Mouse (Mus musculus) brain, embryonic 14.5 days (tissue): ENCODE measurements around the gene Tnfrsf1b. TPM values are rescaled to one million over a fixed set of nuclear protein-coding genes. Genes with fewer than 3 reads are reported as not detected.

Experiments
- DNase-seq: peaks from one replicate; pipeline ENCODE4 v3.0.0-alpha.2; 2011; ENCODE audit warnings: low read depth
- CTCF ChIP-seq: fragments of 200-500 bp; IDR thresholded peaks from 2 replicates; pipeline ENCODE4 v1.5.1; 2012; ENCODE audit warnings: inconsistent platforms, mild to moderate bottlenecking, moderate library complexity, borderline replicate concordance; ENCODE audit not compliant: insufficient read depth, insufficient read length; ENCODE audit errors: extremely low read depth
- POLR2A ChIP-seq: fragments of 200-500 bp; IDR thresholded peaks from 2 replicates; pipeline ENCODE4 v1.6.1; 2012; ENCODE audit warnings: mild to moderate bottlenecking, inconsistent platforms, borderline replicate concordance; ENCODE audit not compliant: poor library complexity, insufficient read depth, insufficient read length, severe bottlenecking; ENCODE audit errors: extremely low read depth
- polyA plus RNA-seq: library from polyadenylated mRNA; depleted of rRNA; stranded (reverse); fragments of >200 nt; gene quantifications from 2 replicates; pipeline ENCODE4 v1.2.3, GENCODE M21; 2012; rRNA removed

The Tnfrsf1b gene
- polyA plus RNA-seq: 2.2 and 3.4 TPM in 2 replicates

DNA sequence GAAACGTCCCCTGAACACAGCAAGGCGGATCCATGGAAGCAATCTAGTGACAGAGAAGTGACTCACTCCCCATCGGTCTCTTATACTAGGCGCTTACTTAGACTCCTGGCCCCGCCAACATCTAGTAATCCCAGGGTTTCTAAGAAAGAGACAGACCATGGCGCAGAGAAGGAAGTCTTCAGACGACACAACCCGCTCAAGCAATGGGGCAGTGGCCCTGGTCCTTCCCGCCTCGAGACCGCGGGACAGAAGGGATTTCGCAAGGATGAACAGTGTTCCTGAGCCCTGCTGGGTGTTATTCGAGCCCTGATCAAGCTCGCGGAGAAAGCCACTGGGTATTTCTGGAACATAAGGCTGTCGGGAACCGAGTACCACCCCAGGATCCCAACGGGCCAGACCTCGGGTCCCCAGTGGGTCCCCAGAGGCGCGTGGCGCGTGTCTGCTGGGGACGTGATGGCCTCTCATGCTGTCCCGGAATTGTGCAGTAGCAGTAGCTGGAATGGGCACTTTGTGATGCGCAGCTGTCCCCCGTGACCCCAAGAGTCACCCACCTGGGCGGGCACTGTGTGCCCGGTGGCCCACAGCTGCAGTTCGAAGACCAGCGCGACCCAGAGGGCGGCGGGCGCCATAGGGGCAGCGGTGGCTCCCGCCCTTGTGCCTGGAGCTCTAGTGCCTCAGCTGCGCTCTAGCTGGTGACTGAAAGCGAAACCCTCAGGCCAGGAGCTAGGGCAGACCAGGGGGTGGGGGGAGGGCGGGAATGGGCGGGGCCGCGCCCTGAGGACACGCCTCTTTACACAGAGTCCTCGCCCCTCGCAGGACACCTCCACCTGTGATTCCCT is at the start of gene Tnfrsf1b:
TSS of gene Tnfrsf1b (minus strand) at position 698 of the 839 bp plus-strand sequence.
- TF ChIP-seq POLR2A: no peak
- no peak for TF ChIP-seq CTCF

DNA sequence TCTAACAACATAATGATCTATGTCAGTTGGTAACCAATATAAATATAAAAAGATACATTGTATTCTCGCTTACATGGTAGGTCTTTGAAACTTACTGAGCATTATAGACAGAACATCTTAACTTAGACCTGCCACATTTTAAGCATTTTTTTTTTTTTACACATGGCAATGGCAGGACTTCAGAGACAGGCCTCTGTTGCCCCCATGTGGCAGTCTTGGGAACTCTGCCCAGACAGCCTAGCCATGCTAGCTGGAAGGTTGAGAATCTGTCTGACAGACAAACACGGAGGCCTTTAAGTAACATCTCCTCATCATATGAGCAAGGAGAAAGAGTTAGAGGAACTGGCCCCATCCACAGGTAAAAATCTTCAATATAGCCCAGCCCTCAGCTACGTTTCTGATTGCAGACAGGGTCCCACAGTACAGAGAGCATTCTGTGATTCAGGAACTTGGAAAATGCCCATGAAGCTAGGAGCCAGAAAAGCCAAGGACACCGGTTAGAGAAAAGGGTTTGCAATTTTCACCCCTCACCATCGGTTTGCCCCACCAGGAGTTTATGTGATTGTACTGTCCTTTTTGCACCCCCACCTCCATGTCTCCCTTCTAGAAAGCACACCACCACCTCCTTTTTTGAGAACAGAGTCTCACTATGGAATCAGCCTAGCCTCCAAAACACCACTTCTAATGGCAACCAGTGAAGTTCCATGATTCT is 49.1 kb upstream of the Tnfrsf1b start:
- peak; percentile 78 for TF ChIP-seq CTCF
- TF ChIP-seq POLR2A: no peak

More for the DNA sequence above, at the start of gene Tnfrsf1b:
- DNase-seq: peak; percentile 11

DNA sequence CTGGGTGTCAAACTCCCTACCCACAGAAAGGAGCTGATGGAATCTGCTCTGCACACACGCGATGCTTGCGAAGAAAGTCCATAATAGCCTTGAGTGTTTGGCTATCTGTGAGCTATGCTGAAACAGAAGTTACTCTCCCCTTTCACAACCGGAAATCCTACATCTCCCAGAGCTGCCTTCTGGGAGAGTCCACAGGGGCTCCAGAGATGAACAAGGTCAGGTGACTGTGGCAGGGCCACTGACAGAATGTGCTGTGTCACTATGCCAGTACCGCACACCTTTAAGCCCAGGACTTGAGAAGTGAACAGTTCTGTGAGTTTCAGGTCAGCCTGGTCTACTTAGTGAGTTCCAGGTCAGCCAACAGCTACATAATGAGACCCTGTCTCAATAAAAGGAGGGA is 47.9 kb upstream of the Tnfrsf1b start:
- TF ChIP-seq POLR2A (no peak), CTCF (no peak)
- DNase-seq: no peak

More for the DNA sequence above, 49.1 kb upstream of the Tnfrsf1b start:
- peak; percentile 67 for DNase-seq

DNA sequence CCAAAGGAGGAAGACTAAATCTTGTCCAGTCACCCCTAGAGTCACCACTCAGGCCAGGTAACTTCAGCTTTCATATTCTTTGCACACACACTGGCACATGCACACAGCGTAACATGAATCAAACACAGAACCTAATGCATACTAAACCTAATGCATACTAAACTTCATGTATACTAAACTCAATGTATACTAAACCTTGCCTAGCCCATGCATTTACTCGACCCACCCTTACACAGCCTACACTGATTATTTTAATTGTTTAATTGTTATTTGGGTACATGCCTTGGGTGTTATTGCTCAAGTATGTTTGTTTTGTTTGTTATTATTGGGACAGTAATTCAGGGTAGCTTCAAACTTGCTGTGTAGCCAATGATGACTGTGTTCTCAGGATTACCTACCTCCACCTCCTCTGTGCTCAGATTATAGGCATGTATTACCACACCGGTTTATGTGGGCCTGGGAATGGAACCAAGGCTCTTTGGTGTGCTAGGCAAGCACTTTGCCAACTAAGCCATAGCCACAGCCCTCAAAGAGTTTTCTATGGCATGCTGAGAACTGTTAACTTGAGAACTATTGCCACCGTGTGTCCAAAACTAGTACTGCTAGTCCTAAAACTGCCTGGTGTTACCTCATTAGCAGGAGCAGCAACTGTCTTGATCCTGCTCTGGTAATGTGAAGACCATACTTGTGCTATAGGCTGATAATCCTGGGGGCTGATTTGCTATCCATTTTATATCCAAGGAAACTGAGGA is 39.9 kb upstream of the Tnfrsf1b start:
- TF ChIP-seq CTCF: peak; percentile 68; the same call in 1 of the 2 replicates
- TF ChIP-seq POLR2A: no peak
- peak; percentile 84 for DNase-seq

DNA sequence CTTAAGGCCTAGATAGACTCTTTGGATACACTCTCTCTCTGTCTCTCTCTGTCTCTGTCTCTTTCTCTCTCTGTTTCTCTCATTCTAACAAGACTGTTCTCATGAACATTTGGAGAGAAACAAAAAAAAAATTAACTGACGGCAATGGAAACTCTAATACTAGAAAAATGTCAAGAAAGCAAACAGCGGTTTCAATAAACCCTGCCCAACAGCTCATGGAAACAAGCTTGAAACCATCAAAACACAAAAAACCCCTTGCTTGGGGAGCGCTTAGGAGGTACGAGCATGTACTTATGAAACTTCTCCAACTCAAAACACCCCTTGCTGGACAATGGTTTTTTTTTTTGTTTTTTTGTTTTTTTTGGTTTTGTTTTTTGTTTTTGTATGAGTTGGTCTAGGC is 38.0 kb upstream of the Tnfrsf1b start:
- DNase-seq: no peak
- TF ChIP-seq POLR2A (no peak), CTCF (no peak)

DNA sequence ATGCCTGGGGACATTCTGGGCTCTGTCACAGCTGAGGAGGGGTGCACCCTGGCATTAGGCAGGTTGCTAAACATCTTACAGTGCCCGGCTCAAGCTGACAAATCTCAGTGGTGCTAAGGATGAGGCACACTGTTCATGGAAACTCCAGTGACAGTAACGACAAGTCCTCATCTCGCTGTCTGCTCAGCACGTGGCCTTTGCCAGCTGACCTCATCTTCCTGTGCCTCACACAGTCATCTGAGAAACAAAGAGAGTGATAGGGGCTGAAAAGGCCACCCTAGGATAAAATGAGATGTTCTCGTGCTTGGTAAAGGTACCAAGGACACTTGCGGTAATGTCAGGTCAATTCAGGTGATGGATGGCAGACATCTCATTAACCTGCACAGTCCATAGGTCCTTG is 36.8 kb upstream of the Tnfrsf1b start:
- TF ChIP-seq CTCF (no peak), POLR2A (no peak)
- DNase-seq: no peak

DNA sequence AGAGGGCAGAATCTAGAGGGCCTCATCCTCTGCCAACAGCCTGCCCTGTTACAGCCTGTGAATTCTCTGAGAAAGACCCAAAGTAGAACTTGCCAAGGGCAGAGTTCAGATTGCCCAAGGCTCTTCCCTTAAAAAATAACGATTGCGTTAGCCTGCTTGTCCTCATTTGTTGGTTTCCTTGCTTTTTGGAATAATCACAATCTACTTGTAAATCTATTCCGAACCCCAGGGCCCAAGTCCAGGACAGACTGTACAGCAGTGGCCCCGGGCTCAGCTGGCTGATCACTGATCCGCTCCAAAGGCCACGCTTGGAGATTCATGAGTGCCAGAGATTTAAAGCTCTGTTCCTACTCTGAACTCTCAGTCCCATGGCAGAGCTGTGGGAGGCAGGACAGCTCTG is 34.3 kb upstream of the Tnfrsf1b start:
- TF ChIP-seq CTCF: no peak
- TF ChIP-seq POLR2A: no peak
- DNase-seq: no peak

DNA sequence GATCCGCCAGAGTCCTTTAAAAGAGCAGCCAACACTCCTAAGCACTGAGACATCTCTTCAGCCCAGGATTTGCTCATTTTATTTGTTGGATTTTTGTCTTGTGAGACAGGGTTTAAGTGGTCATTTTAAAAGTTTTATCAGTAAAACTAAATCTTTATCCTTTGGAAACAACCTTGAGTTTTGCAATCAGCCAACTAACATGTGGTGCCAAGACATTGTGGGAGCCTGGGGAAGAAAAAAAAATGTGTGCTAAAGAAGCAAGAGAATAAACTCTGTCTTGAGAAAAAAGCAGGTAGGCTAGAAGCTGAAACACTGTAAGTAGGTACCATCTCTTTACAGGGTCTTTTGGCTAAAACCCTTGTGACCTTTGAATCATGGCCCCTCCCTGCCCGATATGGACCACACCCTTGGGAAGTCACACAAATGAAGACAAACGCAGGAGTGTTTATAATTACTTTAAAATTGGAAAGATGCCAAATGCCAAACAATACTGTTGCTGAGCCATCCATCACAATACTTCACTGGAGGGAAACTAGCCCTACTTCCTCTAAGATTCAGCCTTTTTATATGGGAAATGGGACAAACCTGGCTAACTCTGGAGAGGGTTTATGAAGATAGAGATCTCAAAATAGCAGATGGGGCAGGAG is 32.2 kb upstream of the Tnfrsf1b start:
- no peak for DNase-seq
- no peak for TF ChIP-seq POLR2A
- TF ChIP-seq CTCF: no peak

GRCm38 (mm10) chr4:145278231-145278630 is 31.6 kb upstream of the Tnfrsf1b start:
- DNase-seq: no peak
- TF ChIP-seq POLR2A (no peak), CTCF (no peak)

- DNase-seq: no peak
- TF ChIP-seq CTCF (no peak), POLR2A (no peak)
Measured at GRCm38 (mm10) chr4:145276368-145277249, 29.9 kb upstream of the Tnfrsf1b start.
